Mouse (Mus musculus): Measurements from ENCODE around the gene Samd4b. TPM values are rescaled to one million over a fixed set of nuclear protein-coding genes. Genes with fewer than 3 reads are reported as not detected.

Samd4b gene
- polyA plus RNA-seq, 1 experiment from 2014 or later, result 33.6 TPM

DNA sequence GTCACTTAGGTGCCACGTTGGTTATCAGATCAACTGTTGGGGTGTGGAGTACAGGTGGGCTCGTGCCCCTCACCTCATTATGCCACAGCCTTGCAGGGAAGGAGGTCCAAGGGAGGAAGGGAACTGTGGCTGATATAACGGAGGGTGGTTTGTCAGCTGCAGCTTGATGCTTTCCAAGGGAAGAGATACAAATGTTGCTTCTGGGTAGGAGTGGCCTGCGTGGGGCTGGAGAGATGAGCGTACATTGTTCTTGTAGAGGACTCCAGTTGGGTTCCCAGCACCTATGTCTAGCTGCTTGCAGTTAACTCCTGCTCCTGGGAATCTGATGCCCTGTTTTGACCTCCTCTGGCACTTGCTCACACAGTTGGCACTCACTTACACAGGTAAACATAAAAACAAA, 5.2 kb upstream of the Samd4b start:
- H3K9ac ChIP-seq, result no peak overlapping the region
- H3K4me2 ChIP-seq, result no peak overlapping the region

DNA sequence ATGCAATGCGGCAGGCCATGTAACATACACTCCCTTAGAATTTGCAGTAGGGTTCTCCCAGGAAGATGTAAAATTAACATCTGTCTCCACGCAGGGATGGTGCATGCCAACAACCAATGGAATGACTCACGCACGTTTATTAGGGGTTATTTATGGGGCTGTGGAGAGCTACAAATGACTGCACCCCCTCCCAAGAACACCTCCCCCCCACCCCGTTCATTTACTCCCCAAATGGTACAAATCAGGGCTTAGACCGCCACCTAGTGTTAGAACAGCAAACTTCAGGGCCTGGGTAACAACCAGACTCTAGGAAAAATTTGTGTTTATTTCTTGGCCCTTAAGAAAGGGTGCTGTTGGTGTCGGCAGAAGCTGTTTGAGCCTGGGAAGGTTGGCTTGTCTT, 3.7 kb upstream of the Samd4b start:
- Histone ChIP-seq H3K9ac (no peak overlapping the region), H3K4me2 (no peak overlapping the region), H3K27ac (no peak overlapping the region), H3K27me3 (no peaks in the 10 kb centered on the region), H3K9me3 (replicated peaks) (no peaks in the 10 kb centered on the region), H3K4me3 (replicated peaks) (no peak overlapping the region), H3K4me1 (peaks cover 20% of the 10 kb centered on the region), H3K36me3 (no peaks in the 10 kb centered on the region)
- 12% methylated on average over 7 of the region's 7 CpGs for WGBS
- no peak for ATAC-seq (replicated peaks; ENCODE audit: low FRiP score)

More for the DNA sequence above, 5.2 kb upstream of the Samd4b start:
- H3K27ac ChIP-seq, result no peak overlapping the region
- H3K4me1 ChIP-seq, result peaks cover 13% of the 10 kb centered on the region
- no peak overlapping the region for H3K4me3 ChIP-seq (replicated peaks)
- H3K36me3 ChIP-seq, result no peaks in the 10 kb centered on the region
- H3K9me3 ChIP-seq (replicated peaks), result no peaks in the 10 kb centered on the region
- no peaks in the 10 kb centered on the region for H3K27me3 ChIP-seq
- 78% methylated on average over 5 of the region's 5 CpGs for WGBS
- ATAC-seq (replicated peaks; ENCODE audit: low FRiP score), result no peak

DNA sequence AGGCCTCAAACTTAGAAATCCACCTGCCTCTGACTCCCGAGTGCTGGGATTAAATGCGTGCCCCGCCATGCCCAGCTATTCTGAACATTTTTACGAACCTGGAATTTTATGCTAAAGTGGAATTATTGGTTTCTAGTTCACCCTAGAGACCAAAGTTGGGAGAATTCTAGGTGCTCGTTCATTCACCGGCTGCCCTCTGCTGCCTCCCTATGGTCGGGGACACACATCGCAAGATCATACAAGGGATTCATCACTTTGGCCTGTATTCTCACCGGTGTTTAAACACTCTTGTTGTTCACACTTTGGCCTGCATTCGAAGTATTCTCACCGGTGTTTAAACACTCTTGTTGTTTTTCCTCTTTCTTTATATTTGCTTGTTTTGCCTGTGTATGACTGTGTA, 3.1 kb upstream of the Samd4b start:
- no peak for ATAC-seq (replicated peaks; ENCODE audit: low FRiP score)
- 9% methylated on average over 11 of the region's 11 CpGs for WGBS
- Histone ChIP-seq H3K9ac (no peak overlapping the region), H3K9me3 (replicated peaks) (no peaks in the 10 kb centered on the region), H3K4me3 (replicated peaks) (no peak overlapping the region), H3K4me1 (peaks cover 26% of the 10 kb centered on the region), H3K4me2 (no peak overlapping the region), H3K36me3 (no peaks in the 10 kb centered on the region), H3K27ac (no peak overlapping the region), H3K27me3 (no peaks in the 10 kb centered on the region)

DNA sequence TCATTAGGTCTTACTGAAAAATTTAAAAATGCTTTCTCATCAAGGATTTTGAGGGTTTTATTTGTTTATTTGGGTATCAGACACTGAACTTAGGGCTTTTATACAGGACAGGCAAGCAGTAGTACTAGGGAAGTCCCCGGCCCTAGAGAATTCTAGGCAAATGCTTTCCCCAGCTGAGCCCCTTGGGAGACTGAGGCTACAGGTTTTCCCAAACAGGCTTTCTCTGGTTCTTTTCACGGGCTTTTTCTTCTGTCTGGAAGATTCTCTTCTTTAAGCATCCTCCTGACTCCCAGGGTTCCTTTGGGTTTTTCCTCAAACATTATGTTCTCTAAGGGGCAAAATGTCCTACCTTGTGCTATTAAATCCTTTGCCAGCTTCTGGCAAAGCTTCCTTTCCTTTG, 1.0 kb upstream of the Samd4b start:
- no peak overlapping the region for H3K27ac ChIP-seq
- H3K27me3 ChIP-seq, result no peaks in the 10 kb centered on the region
- ATAC-seq (replicated peaks; ENCODE audit: low FRiP score), result no peak
- H3K36me3 ChIP-seq, result no peaks in the 10 kb centered on the region
- no peak overlapping the region for H3K4me2 ChIP-seq
- H3K9me3 ChIP-seq (replicated peaks), result no peaks in the 10 kb centered on the region
- no peak overlapping the region for H3K9ac ChIP-seq
- peaks cover 47% of the 10 kb centered on the region for H3K4me1 ChIP-seq
- 55% methylated on average over 2 of the region's 2 CpGs for whole genome bisulfite sequencing
- H3K4me3 ChIP-seq (replicated peaks), result no peak overlapping the region

DNA sequence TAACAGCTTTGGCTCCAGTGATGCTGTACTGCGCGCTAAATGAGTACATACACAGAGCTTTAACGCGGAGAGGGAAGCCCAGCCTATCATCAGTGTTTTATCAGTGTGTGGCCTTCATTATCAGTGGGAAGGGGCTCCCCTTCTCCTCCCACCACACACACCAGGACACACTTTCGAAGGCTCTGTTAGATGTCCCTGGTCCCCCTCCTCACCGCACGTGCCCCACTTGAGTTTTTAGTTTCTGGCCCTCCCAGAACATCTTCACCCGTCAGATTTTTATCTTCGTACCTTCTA, 720 bp downstream of the Samd4b start:
- ATAC-seq (replicated peaks; ENCODE audit: low FRiP score), result no peak
- no peaks in the 10 kb centered on the region for H3K36me3 ChIP-seq
- H3K9me3 ChIP-seq (replicated peaks), result no peaks in the 10 kb centered on the region
- peak overlapping the region; percentile 64 for H3K9ac ChIP-seq
- H3K4me2 ChIP-seq, result peak overlapping the region; percentile 70
- WGBS, result 3% methylated on average over 9 of the region's 9 CpGs
- H3K27me3 ChIP-seq, result no peaks in the 10 kb centered on the region
- H3K27ac ChIP-seq, result peak overlapping the region; percentile 93
- H3K4me1 ChIP-seq, result peaks cover 64% of the 10 kb centered on the region
- H3K4me3 ChIP-seq (replicated peaks), result peak overlapping the region; percentile 70

DNA sequence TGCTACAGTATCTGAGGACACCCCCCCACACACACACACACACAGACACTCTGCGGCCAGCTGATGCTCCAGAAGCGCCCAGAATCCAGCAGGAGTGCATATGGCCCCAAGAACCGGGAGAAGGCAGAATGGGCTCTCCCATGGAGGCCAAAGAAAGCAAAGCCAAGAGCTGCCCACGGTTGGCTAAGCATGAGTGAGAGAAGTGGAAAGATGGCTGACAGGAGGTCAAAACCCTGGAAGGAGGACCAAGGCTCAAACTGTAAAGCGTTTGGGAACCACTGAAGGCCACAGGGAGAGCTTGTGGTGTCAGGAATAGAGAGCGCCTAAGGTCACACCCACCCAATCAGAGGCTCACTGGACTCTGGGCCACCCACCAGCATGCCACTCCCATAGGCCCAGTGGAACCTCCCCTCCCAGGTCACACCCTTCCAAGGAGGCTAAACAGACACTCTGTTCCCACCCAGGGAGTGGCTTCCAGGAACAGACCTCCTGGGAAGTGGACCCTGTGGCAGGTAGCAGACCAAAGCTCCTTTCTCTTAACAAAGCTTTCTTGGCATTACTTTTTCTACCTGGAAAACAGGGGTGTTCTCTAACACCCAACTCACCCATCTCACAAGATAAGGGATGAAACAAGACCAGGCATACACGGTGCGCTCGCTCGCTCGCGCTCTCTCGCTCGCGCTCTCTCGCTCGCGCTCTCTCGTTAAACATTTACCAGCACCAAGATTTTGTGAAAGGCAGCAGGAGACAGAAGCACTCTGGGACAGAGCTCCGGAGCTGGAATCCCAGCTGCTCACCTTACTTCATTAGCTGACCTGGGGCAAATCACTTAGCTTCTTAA, 1.3 kb downstream of the Samd4b start:
- ATAC-seq (replicated peaks; ENCODE audit: low FRiP score), result peak; percentile 82
- Histone ChIP-seq H3K4me1 (peaks cover 69% of the 10 kb centered on the region), H3K9ac (peak overlapping the region; percentile 64), H3K4me3 (replicated peaks) (peak overlapping the region; percentile 70), H3K4me2 (peak overlapping the region; percentile 70), H3K36me3 (no peaks in the 10 kb centered on the region), H3K27ac (peak overlapping the region; percentile 93), H3K27me3 (no peaks in the 10 kb centered on the region), H3K9me3 (replicated peaks) (no peaks in the 10 kb centered on the region)
- 28% methylated on average over 20 of the region's 20 CpGs for WGBS

DNA sequence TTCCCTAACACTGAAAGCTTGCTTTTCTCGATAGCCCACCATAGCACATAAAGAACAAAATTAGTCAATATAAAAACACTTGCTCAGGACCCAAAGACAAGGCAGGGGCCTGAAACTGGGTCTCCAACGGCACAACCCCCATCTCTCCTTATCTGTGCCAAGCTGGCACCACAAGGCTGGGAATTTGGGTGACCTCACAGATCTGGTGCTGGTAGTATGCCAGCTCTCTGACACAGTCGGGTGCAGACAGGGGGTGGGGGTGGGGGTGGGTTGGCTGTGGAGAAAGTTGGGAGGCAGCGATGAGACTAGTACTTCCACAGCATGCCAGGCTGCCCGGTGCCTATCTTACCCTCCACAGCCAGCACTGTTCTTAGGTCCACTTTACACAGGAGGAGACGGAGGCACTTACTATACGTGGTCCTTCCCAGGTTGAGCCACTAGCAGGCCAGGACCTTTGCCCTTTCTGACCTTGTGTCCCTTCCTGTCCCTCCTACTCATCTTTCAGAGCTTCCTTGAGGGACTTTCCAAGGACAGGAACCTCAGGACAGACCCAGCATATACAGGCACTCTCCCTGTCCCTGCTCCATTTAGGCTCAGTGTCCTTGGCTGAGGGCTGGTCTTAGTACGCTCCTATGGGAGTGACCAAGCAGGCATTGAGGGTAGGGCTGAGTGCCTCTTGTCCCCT, 2.1 kb downstream of the Samd4b start:
- H3K36me3 ChIP-seq, result 0 out of 2 replicates have a peak, but pooled peaks cover 3% of the 10 kb centered on the region
- H3K4me1 ChIP-seq, result peaks cover 70% of the 10 kb centered on the region
- peak overlapping the region; percentile 70 for H3K4me2 ChIP-seq
- H3K27ac ChIP-seq, result peak overlapping the region; percentile 93
- H3K9ac ChIP-seq, result peak overlapping the region; percentile 64
- H3K4me3 ChIP-seq (replicated peaks), result peak overlapping the region; percentile 70
- no peaks in the 10 kb centered on the region for H3K9me3 ChIP-seq (replicated peaks)
- ATAC-seq (replicated peaks; ENCODE audit: low FRiP score), result peak; percentile 10
- H3K27me3 ChIP-seq, result no peaks in the 10 kb centered on the region
- WGBS, result 62% methylated on average over 8 of the region's 8 CpGs

DNA sequence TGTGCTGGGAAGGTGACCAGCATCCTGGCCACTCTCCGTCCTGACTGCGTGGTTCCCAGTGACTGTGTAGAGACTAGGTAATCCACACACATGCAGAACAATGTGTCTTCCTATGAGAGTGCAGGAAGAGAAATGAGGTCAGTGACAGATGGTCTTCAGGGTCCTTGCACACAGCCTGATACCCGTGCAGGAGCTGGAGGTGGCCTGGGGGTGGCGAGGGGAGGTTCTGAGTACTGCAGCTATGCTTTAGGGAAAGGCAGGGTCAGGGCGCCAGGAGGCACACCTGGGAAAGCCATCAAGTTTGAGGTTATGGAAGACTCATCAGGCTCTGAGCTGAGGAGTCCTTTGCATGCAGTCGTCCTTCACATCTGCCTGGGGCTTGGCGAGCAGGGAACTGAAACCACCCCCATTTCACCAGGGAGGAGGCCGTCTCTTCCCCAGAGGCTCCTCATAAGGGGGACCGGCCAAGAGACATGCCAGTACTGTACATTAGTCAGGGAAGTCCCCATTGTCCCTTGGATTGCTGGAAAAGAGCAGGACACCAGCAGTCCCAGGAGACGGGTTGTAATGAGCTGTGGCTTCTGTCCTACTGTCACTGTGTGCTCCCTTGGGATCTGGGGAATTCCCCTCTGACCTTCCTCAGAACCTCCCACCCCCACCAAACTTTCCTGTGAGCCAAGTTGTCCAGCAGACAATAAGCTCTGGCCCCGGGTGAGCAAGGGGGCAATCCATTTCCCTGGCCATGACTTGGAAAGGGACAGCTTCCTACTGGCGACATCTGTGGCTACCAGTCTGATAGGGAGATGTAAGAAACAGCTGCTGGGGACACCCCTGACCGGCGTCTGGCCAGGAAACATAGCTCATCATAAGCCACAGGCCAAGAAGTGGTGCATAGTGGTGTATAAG, 4.5 kb downstream of the Samd4b start:
- no peak for ATAC-seq (replicated peaks; ENCODE audit: low FRiP score)
- Histone ChIP-seq H3K36me3 (0 out of 2 replicates have a peak, but pooled peaks cover 3% of the 10 kb centered on the region), H3K9me3 (replicated peaks) (no peaks in the 10 kb centered on the region), H3K4me2 (peak overlapping the region; percentile 21; the same call in 1 of the 2 replicates), H3K4me3 (replicated peaks) (no peak overlapping the region), H3K27me3 (no peaks in the 10 kb centered on the region), H3K4me1 (peaks cover 89% of the 10 kb centered on the region), H3K9ac (peak overlapping the region; percentile 29; the same call in 1 of the 2 replicates), H3K27ac (peak overlapping the region; percentile 75)
- WGBS, result 24% methylated on average over 14 of the region's 14 CpGs

DNA sequence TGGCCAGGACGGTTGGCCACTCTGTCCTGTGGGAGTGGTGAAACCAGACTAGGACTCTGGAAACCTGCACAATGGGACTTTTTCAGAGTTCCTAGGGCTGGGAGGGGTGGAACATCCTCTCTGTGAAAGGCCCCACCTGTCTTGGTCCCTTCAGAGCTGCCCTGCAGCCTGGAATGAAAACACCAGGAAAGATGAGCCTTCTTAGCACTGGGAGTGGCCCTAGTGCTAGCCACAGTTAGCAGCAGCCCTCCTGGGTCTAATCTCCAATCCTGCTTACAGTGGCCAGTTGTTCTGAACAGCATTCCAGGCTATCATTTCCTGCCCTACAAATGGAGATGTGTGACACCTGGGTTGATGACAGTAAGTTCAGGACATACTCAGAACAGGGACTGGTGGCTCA, 6.1 kb downstream of the Samd4b start:
- Histone ChIP-seq H3K4me3 (replicated peaks) (no peak overlapping the region), H3K27ac (peak overlapping the region; percentile 75), H3K4me1 (peaks cover 98% of the 10 kb centered on the region), H3K27me3 (no peaks in the 10 kb centered on the region), H3K9me3 (replicated peaks) (no peaks in the 10 kb centered on the region), H3K9ac (no peak overlapping the region), H3K36me3 (0 out of 2 replicates have a peak, but pooled peaks cover 3% of the 10 kb centered on the region), H3K4me2 (no peak overlapping the region)
- WGBS, result 46% methylated on average over 1 of the region's 1 CpGs
- ATAC-seq (replicated peaks; ENCODE audit: low FRiP score), result no peak

DNA sequence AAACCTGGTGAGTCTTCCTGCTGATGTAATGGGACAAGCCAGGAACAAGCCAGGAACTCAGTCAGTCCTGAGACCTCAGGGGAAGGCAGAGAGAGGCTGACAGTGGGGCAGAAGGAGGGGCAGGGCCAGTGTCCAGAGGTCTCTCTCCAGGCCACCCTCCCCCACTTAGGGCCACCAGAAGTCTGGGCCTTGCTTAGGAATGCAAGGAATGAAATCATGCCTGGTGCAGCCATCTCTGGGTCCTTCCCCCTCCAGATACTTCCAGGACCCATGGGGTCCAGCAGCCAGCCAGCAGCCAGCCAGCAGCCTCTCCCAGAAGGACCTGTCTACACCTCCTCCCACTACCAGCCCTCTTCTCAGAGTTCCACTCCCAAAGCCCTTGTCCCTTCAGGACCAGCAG, 10.3 kb downstream of the Samd4b start:
- no peaks in the 10 kb centered on the region for H3K9me3 ChIP-seq (replicated peaks)
- H3K9ac ChIP-seq, result peak overlapping the region; percentile 21; the same call in 1 of the 2 replicates
- H3K4me1 ChIP-seq, result peaks cover 93% of the 10 kb centered on the region
- H3K4me3 ChIP-seq (replicated peaks), result no peak overlapping the region
- H3K27me3 ChIP-seq, result no peaks in the 10 kb centered on the region
- 0 out of 2 replicates have a peak, but pooled peaks cover 3% of the 10 kb centered on the region for H3K36me3 ChIP-seq
- ATAC-seq (replicated peaks; ENCODE audit: low FRiP score), result peak; percentile 54
- H3K27ac ChIP-seq, result peak overlapping the region; percentile 65
- peak overlapping the region; percentile 1; the same call in 1 of the 2 replicates for H3K4me2 ChIP-seq

DNA sequence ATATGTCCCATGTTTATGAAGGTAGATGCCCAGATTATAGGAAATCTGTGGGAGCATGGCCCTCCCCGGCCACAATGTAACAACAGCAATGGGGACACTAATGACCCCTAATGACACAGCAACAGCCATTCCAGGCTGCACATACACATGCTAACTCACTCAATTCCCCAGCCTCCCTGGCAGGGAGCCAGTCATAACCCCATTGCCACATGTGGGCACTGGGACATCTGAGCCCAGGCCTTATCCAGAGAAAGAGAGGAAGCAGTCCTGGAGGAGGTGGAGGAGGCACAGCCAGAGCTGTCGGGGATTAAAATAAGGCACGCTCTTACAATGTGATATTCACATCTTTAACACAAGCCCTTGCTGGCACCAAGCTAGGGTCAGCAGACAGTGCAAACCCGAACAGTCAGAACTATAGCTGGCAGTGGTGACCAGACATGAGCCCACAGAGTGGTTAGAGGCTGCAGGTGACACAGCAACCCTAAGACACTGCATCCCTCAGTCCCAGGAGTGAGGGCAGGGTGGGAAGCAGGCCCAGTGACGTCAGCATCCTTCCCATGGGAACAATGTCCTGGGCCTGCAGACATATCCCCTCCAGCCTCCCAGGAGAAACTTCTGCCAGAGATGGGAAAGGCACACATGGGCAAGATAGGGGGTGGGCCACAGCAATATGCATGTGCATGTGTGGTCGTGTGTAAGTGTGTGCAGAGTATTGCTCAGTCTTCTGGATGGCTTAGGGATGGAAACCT, 11.1 kb downstream of the Samd4b start:
- H3K4me3 ChIP-seq (replicated peaks), result no peak overlapping the region
- H3K9me3 ChIP-seq (replicated peaks), result no peaks in the 10 kb centered on the region
- peaks cover 91% of the 10 kb centered on the region for H3K4me1 ChIP-seq
- no peak for ATAC-seq (replicated peaks; ENCODE audit: low FRiP score)
- WGBS, result 44% methylated on average over 6 of the region's 6 CpGs
- 0 out of 2 replicates have a peak, but pooled peaks cover 3% of the 10 kb centered on the region for H3K36me3 ChIP-seq
- H3K27me3 ChIP-seq, result no peaks in the 10 kb centered on the region
- H3K27ac ChIP-seq, result peak overlapping the region; percentile 65; the same call in 1 of the 2 replicates
- no peak overlapping the region for H3K9ac ChIP-seq
- H3K4me2 ChIP-seq, result no peak overlapping the region

Measured in kidney, embryonic 15.5 days (tissue).